Mouse (Mus musculus): ENCODE results near the gene Prpf8.

DNA sequence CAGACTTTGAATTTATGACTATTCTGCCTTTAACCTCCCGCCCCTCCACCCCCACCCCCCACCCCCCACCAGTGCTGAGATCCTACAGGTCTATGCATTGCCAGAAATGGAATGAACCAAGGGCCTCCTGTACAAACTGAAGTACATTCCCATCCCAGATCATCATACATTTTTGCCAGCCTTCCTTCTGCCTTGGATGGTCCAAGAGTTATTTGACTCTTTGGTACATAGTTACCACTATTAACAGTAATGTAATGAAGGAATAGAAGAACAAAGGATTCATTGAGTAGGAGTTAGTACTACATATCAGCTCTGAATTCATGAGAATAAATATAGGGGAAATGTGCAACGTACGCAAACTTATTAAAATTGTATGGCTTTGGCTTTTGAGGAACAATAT is 424 bp upstream of the Prpf8 start:
- TF ChIP-seq CTCF (conservative IDR thresholded peaks at IDR 0.05; ENCODE audit: low read length) (no peak), NANOG (IDR thresholded peaks at IDR 0.05; ENCODE audit: borderline replicate concordance, low read length) (no peak)

Measured in E14TG2a.4 (cell line).